Mouse (Mus musculus): Measurements from ENCODE around the gene Gm17409.

DNA sequence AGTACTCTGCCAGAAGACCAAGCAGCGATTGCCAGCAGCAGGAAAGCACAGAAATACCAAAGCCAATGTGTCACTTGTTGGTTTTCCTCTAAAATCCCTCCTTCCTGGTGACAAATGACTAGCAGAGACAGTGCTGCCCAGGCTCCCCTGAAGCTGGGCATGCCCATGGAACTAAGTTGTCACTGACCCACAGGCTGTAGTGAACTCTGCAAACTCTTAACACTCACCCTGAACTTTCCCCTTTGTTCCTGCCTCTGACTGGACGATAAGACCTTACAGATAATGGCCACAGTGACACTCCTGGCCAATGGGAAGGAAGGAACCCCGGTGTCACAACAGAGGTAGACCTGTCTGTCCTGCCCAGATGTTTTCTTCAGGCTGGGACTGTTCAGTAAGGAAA, 43.3 kb downstream of the Gm17409 start:
- TF ChIP-seq CTCF (IDR thresholded peaks at IDR 0.05; ENCODE audit: low read depth, low read length) (no peak), POLR2A (IDR thresholded peaks at IDR 0.05; ENCODE audit: extremely low read depth, insufficient read depth, low read length) (no peak)
